Mouse (Mus musculus): ENCODE measurements around the gene Nrip2.

Nrip2 gene

DNA sequence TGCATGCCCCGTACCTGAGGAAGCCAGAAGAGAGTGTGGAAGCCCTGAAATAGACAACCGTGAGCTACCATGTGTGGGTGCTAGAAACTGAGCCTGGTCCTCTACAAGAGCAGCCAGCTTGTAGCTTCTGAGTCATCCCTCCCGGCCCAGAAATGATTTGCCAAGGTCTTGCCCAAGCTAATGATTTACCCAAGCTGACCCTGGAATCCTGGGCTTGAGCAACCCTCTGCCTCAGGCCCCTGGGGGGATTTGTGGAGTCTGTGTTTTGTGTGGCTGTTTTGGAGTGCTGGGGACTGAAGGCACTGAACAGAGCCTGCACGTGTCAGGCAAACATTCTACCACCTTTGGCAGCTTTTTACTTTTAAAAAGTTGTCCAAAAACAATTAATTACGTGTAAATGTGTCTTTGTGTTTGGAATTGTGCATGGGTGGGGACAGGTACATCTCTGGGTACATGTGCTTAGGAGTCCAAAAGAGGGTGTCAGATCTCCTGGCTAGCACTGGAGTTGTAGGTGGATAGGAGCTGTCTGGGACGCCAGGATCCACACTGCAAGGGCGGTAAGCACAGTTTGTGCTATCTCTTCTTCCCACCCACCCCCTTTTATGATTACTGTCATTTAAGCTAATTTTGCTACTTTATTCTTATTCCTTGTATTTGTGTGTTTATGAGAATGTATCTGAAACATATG lies 1.4 kb upstream of the Nrip2 start:
- DNase-seq (ENCODE audit: low spot score in 2 of 2): no peak

DNA sequence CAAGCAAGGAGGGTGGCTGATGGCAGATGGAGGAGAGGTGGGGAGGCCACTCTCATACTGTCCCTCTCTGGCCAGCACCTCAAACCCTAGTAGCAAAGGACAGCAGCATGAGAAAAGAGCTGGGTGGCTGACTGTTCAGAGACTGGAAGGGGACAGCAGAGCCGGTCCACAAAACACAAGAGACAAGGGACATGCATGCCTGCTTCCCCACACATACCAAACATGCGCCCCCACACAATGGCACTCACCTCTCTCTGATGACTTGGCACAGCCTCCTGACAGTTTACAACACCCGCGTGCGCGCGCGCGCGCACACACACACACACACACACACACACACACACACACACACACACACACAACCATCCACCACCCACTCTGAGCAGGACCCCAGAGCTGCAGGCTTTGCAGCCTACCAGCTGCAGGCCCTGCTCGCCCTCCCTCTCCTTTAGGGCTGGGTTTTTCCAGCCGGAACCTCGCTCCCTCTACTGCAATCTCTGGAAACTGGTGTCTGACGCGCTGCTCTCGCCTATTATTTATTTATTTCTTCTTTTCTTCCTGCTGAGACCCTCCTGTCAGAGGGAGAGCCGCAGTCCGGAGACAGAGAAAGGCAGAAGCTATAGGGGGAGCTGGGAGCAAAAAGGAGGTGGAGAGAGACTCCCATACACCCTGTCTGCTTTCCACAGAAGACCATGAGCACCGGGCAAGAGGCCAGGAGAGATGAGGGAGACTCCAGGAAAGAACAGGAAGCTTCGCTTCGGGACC lies 507 bp downstream of the Nrip2 start:
- DNase-seq (ENCODE audit: low spot score in 2 of 2): peak in 1 of 2 experiments; percentile 38

DNA sequence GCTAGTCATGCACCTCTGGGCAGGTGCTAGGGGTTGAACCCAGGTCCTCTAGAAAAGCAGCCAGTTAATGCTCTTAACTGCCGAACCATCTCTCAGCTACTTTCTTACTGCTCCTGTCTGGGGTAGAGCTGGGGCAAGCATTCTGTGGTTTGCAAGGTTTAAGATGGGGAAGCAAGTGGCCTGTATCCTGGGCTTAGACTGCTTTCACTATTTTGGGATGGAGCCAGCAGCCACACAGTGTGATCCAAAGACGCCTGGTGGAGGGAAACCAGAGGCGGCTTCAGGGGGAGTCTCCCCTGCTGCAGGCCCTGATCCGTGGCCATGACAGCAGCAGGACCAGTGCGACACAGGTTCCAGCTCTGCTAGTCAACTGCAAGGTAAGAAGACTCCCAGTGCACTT lies 5.6 kb downstream of the Nrip2 start:
- no peak for DNase-seq (ENCODE audit: low spot score in 2 of 2)

DNA sequence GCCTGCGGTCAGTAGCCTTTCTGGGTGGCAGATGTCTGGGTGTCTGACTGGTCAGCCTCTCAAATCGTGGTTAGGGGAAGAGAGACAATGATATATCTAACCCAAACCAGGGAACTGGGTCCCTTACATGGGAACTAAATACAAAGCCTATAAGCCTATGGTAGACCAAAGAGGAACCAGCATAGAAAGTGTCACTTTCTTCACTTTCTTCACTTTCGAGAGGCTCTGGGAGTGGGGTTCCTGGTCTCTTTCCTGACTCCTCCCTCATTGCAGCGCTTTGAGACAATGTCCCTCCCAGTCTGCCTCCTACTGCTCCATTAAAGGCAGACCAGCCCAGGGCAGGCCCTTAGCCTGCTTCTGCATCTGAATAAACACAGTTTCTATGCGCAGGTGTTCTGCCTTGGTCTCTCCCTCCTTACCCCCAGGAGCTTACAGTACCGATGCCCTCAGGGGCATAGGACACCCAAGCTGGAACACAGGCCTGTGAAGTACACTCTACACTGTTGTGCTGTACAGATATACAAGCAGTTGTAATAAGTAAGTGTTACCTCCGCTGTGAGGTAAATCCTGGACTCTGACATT lies 9.5 kb downstream of the Nrip2 start:
- DNase-seq (ENCODE audit: low spot score in 2 of 2): no peak

DNA sequence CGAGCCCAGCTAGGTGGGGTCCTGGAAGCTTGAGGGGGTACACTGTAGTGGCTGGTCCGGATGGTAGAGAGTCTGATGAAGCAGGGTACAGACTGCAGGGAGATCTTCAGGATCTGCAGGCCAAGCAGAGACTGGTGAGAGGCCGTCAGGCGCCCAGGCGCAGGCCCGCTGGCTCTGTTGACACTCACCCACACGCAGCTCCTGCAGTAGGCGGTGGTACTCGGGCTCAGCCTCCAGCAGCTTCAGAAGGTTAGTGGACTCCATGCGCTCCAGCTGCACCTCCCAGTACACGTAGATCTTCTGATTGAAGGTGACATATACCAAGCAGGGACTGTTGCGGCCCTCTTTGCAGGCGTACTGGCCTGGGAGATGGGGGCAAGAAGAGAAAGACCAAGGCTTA lies 11.2 kb downstream of the Nrip2 start:
- DNase-seq (ENCODE audit: low spot score in 2 of 2): no peak

DNA sequence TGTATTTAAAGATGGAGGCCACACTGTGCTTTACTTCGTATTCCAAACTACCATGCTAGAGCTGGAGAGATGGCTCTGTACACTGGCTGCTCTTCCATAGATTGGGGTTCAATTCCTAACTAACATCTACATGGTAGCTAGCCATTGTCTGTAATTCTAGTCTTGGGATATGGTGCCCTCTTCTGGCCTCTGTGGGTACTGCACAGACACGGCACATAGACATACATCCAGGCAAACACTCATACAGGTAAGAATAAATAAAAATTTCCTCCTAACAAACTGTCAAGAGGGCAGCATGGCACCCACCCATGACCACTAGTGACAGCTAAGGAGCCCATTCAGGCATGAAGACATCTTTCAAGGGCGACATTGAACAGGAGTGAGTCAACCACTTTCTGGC lies 12.0 kb downstream of the Nrip2 start:
- peak; percentile 70 to 81 for DNase-seq (ENCODE audit: low spot score in 2 of 2)

DNA sequence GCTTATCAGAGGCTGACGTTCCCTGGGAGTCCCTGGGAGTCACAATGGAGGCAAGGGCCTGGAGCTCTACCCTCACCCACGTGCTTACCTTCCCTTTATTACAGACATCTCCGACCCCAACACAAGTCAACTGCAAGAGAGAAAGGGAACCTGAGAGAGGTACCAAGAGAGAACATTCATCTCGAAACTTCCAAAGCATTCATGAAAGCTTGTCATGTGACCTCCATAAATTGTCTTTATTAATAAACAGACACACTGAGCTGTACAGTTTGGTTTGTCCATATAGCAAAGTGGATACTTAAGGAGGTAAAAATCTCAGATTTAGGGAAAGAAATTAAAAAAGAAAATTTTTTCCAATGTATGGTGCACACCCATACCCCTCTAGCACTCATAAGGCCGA lies 17.1 kb downstream of the Nrip2 start:
- no peak for DNase-seq (ENCODE audit: low spot score in 2 of 2)

DNA sequence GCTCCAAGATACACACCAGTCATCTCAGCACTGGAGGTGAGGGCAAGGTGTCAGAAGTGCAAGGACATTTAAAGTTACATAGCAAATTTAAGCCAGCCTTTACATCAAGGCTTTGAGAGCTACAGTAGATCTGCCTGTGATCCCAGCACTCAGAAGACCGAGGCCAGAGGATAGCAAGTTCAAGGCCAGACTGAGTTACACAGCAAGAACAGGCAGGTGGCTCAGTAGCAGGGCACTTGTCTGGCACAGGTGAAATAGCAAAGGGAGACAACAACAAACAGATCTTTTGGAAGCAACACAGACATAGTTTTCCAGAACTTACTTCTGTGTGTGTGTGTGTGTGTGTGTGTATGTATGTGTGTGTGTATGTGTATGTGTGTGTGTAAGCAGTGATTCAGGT lies 19.0 kb downstream of the Nrip2 start:
- no peak for DNase-seq (ENCODE audit: low spot score in 2 of 2)

DNA sequence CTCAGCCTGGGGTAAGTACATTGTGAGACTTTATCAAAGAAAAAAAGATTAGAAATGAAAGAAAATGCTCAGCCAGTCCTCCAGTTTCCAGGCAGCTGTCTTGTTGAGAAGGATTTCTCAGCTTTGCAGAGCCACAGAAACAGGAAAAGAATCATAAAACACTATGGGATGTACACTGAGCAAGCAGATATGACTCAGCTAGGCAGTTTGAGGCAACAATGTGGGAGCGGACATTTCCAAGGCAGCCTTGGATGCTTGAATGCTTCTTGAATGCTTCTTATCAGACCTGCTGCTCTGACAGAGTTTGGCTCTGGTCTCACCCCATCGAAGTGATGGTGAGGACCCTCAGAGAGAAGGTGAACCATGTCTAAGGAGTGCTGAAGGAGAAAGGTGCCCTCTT lies 21.9 kb downstream of the Nrip2 start:
- no peak for DNase-seq (ENCODE audit: low spot score in 2 of 2)

DNA sequence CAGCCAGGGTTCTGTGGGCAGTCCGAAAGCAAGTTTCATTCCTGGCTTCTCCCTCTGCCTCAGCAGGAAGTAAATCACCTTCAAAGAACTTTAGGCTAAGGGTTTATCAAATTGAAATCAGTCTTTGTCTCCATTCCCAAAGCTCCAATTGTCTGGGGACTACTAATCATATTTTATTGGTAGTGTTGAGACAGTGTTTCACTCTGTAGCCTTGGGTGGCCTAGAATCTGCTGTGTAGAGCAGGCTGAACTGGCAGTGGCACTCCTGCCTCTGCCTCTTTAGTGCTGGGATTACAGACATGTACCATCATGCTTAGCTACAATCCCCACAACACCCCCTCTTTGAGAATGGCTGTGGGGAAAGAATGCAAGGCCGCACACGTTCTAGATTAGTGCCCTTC lies 22.4 kb downstream of the Nrip2 start:
- no peak for DNase-seq (ENCODE audit: low spot score in 2 of 2)

DNA sequence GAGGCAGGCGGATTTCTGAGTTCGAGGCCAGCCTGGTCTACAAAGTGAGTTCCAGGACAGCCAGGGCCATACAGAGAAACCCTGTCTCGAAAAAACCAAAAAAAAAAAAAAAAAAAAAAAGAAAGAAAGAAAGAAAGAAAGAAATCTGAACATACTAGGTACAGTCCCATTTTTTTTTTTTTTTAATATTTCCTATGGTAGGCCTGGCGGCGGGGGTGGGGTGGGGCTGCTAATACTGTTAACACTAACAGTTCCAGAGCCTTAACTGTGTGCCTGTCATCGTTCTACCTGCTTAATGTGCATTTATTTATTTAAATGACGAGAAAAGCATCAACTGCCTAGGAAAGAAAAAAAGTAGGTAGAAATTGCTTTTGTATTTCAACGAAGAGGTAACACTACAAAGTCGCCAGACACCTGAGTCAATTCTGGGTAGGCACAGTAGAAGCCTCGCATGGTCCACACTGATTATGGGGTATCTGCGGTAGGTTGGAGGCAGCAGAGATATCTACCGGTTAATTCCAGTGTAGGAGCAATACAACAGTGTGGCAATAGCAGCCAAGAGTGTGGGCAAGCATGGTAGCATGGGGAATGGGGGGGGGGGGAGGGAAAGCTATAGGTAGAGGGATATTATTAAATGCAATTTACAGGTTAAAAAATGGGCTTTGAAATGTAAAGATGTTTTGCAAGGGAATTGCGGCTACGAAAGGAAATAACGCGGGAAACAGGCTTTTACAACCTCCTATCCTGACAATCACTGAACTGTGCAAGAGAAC lies 24.6 kb downstream of the Nrip2 start:
- no peak for DNase-seq (ENCODE audit: low spot score in 2 of 2)

DNA sequence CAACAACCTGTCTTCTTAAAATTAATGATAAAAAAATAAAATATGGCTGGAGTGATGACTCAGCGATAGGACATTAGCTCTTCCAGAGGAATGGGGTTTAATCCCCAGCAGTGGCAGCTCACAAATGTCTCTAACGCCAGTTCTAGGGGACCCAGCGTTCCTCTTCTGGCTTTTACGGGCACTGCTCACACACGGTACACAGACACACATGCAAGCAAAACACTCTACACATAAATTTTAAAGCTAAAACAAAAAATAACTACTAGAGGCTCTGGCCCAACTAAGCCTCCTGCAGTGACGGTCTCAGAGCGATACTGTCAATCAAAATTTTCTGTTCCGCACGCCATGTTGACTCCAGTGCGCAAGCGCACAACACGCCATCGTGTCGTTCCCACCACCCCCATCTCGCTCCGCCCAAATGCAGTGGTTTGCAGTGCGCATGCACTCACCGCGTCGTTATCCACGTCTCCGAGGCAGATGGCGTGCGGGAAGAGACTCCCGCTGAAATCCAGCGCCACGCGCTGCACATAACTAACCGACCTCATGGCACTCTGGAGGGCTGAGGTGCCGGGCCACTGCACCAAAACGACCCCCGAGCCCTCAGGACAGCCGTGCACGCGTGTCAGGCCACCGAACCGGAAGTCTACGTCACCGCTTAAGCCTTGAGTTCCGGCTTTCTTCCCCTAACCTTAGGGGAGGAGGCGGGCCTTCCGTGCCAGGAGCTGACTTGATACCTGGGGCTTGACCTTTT lies 25.3 kb downstream of the Nrip2 start, which contains the start of gene Itfg2:
TSS of gene Itfg2 (minus strand) at position 663 of the 751 bp plus-strand sequence.
- DNase-seq (ENCODE audit: low spot score in 2 of 2): peak; percentile 88 to 92

DNA sequence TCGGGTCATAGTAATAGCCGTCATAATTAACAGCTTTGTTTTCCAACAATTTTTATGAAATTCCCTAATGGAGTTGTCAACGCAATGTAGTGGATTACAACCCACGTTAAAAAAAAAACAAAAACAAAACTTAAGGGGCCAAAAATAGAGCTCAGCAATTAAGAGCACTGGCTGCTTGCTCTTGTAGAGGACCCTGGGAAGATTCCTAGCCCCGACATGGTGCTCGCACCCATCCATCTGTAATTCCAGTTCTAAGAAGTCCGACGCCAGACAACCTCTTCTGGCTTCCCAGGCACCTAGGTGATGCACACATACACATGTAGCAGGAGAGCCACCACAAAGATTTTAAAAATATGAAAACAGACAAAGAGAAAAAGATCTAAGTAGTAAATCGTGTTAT lies 25.9 kb downstream of the Nrip2 start:
- DNase-seq (ENCODE audit: low spot score in 2 of 2): no peak

DNA sequence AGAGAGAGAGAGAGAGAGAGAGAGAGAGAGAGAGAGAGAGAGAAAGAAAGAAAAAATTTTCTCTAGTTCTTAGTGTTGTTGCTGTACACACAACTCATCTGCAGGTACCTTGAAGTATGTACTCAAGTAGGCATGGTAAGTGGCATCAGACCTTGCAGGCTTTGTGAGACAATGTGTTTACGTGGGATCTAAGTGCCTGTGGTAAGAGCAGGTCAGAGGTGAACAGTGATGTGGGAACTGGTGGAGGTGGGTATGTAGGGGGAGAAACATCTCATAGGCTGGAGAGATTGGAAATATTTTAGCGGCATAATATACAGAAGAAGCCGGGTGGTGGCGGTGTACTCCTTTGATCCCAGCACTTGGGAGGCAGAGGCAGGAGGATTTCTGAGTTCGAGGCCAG lies 28.5 kb downstream of the Nrip2 start:
- DNase-seq (ENCODE audit: low spot score in 2 of 2): no peak

DNA sequence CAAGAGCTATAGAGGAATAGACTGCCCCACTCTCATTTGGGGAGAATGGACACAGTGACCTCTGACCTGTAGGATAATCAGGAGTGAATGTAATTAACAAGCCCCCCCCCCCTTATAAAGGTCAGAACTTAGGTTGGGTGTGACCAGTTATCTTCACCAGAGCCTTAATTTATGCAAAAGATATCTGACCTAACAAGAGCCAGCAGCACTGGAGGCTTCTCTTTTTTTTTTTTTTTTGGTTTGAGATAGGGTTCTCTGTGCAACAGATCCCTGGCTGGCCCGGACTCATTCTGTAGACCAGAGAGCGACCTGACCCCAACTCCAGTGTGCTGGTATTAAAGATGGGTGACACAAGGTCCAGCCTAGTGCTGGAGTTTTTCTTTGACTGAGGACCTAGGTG lies 30.2 kb downstream of the Nrip2 start:
- DNase-seq (ENCODE audit: low spot score in 2 of 2): no peak

DNA sequence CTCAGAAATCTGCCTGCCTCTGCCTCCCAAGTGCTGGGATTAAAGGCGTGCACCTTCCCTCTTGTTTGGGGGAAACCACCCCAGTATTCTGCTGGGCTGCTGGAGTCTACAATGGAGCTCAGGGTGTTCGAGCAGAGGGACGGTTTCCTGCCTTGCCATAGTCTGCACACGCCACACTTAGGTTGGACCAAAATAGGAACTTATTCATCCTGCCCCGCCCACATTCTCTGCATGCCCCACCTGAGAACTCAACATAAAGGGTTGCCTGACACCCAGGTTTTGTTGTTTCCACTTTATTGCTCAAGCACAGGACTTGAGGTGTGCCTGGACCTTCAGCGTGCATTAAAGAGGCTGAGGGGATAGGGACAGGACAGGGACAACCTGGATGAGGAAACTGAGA lies 30.7 kb downstream of the Nrip2 start:
- DNase-seq (ENCODE audit: low spot score in 2 of 2): no peak

DNA sequence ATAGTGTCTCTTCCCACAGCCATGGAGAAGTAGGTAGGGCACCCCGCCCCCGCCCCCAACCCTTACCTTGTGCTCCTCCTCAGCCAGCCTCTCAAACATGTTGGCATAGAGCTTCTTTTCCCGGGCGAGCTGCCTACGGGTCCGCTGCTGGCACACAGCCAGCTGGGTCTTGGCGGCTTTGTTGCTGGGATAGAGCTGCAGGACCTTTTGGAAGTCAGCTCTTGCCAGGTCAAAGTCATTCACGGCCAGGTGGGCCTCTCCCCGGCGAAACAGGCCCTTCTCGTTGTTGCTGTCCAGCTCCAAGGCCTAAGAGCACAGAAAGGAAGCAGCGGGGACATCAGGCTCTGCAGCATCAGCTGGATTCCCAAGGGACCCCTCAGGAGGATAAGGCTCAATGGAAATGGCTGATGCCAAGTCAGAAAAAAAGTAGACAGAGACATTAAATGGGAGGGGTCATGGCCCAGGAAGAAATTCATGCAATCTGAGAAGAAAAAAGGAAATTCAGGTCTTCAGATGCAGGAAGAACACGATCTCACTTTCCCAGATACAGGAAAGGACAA lies 33.3 kb downstream of the Nrip2 start:
- peak in 1 of 2 experiments; percentile 50 for DNase-seq (ENCODE audit: low spot score in 2 of 2)

DNA sequence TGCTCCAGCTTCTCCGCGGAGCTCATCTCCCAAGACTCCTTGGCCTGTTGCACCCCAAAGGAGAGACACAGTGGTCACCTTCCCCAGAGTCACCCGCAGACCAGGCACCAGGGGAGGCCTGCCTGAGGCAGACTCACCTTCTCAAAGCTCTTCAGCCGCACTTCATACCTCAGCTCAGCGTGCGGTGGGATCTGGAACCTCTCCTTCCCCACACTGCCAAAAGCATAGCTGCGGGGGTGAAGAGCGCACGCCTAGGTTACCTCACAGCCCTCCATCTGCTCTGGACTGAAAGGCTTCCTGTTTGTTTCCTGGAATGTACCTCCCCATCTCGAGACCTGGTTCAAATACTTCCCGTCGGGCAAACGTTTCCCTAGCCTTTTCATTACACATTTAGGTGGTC lies 34.5 kb downstream of the Nrip2 start:
- DNase-seq (ENCODE audit: low spot score in 2 of 2): no peak

DNA sequence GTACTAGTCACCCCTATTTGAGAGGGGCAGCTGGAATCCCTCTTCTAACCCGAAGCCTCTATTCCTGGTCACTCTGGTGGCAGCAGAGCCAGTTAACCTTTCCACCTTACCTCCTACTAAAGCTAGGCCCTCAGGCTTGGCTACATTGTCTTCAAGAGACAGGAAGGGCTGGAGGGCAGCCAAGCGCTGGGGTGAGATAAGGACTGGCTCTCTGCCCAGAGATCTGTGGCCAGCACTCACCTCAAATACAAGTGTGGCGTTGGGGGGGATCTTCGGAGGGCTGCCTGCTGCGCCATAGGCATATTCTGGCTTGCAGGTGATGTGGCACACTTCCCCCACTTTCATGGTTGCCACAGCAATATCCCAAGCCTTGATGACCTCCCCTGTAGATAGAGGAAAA lies 36.4 kb downstream of the Nrip2 start:
- peak in 1 of 2 experiments; percentile 43 for DNase-seq (ENCODE audit: low spot score in 2 of 2)

DNA sequence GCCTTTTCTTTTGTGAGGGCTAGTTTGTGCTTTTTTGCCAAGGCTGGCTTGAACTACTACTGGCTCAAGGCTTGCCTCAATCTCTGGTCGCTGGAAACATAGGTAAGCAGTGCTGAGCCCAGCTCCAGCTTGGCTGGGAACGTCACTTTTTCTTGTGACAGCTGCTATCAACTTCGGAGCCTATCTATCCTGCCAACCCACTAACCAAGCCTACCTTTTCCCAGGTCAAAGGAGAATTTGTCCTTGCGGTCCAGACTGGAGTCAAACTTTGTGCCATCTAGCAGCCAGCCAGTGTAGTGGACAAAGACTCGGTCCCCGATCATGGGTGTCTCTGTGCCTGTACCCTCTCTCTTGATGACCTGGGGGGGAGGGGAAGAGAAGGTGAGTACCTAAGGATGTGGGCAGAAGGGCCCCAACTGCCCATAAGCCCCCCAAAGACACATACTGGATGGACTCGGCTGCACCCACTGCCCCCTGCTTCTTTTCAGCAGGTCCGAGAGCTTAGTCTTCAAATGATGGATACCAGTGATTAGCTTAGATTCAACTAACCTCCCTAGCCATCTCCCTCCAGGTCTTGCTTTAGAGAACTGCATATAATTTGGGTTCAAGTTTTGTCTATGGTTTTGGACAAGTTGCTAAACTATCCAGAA lies 37.4 kb downstream of the Nrip2 start:
- no peak for DNase-seq (ENCODE audit: low spot score in 2 of 2)

DNA sequence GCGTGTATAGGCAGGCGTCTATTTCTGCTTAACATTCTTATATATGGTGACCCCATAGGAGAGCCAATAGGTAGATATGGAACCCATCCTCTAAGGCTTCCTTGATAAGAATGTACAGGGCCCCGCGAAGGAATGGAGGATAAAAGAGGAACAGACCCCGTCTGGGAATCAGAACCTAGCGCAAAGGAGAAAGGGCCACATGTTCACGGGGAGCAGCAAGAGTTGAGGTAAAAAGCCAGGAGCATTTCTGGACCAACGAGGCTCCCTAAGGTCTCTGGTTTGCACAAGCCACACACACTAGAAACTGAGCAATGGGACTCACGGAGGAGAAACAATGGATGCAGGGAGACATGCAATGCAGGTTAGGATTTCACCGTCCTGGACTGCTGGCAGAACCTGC lies 38.2 kb downstream of the Nrip2 start:
- no peak for DNase-seq (ENCODE audit: low spot score in 2 of 2)
